Mouse (Mus musculus) lung, postnatal 0 days (tissue): ENCODE results near the gene Exosc2.

Source experiments
- CTCF ChIP-seq: IDR thresholded peaks from 2 replicates; pipeline ENCODE4 v1.5.1; 2016; ENCODE audit warnings: antibody characterized with exemption, mild to moderate bottlenecking
- EP300 ChIP-seq: IDR thresholded peaks from 2 replicates; pipeline ENCODE4 v1.6.1; 2016; ENCODE audit warnings: antibody characterized with exemption, mild to moderate bottlenecking, control low read depth

- TF ChIP-seq EP300 = no peak
- TF ChIP-seq CTCF = peak; percentile 50
Observed at GRCm38 (mm10) chr2:31637807-31638206, 32.7 kb upstream of the Exosc2 start.
